Mouse (Mus musculus): ENCODE results near the gene Gdpd3. TPM values are rescaled to one million over a fixed set of nuclear protein-coding genes. Genes with fewer than 3 reads are reported as not detected.

Gdpd3 gene
- total RNA-seq, 2 experiments from 2014 or later = 3.7 to 4.2 TPM

DNA sequence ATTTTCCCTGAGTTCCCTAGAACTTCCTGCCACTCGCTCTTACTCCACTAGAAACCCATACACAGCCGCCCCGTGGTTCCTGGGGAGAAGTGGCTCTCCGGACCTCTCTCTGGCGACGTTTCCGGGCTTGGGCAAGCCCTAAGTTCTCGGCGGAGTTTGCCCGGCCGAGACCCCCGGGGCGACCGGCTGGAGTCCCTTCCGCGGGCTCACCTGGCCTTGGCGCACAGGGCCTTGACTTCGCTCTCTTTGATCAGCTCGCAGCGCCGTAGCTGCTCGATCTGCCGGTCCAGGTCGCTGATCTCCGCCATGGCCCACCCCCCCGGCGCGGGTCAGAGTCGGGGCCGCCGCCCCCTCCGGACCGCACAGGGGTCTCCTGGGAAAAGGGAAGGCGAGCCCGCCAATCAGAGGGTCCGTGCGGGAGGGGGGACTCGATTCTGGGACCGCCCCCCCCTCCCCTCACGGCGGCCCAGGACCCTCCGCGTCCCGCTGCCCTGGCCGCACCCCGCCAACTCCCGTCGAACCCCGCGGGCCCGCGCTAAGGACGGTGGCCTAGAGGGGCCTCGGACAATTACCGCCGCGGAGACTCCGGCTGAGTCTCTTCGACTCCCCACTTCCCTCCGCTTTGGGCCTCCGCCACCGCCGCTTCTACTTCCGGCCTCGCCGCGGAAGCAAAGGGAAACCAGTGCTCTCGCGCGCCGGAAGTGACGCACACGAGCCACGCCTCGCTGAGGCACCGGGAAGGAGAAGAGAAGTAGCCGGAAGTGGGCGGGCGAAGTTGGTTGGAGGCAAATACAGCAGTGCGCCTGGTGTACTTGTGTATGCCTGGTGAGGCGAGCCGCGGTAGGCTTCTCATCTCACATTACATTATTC lies 26.0 kb downstream of the Gdpd3 start, which contains the start of gene Ppp4c:
Gene Ppp4c (minus strand): TSS at position 646 of the 870 bp plus-strand sequence.
- DNase-seq = peak; percentile 98

DNA sequence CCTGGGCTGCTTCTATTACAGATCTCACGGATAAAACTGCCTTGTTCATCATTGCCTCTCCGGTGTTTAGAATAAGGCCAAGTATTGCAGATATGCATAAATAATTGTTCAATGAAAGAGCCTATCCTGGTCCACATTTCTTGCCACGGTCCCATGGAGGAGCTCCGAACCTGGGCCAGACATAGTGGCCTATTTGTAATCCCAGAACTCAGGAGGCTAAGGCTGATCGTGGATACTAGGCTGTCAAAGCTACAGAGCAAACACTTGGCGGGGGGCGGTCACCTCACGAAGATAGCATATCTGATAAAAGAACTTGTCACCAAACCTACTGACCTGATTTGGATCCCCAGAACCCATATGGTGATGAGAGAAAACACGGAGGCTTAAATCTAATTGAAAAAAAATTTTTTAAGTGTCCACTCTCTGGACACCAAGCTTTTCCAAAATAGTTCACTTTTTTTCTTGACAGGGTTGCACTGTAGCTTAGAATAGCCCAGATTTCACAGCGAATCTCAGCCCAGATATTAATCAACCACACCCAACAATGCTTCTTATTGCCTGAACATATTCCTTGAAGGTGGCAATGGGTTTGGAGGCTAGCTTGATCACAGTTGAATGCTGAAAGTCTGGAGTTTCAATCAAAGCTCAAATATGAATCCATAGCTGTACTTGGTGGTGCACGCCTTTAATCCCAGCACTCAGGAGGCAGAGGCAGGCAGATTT lies 26.7 kb downstream of the Gdpd3 start:
- no peak for DNase-seq

DNA sequence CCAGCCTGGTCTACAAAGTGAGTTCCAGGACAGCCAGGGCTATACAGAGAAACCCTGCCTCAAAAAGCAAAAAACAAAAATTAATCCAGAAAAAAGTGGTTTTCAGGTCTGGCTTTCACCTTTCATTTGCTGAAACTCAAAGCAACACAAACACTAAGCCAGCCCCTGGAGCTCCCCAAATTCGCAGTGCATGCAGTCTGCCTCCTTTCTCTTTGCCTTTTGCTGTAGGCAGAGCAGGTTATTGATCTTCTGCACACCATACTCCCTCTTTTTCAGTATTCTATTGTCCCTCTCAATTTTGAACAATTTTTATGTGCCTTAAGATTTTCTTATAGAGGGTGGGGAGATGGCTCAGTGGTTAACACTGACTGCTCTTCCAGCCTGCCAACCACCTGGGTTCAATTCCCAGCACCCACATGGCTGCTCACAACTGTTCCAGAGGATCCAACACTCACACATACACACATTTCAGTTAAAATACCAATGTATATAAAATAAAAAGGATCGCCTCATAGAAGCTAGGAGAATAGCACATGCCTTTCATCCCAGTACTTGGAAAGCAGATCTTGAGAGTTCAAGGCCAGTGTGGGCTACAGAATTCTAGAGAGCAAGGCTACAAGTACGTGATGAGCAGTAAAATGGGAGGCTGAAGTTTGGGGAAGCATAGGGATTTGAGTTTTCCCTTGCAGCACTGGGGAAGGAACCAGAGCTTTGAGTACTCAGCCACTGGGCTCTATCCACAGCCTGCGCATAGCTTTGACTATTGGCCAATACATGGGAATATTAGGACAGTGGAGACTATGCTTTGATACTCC lies 27.5 kb downstream of the Gdpd3 start:
- no peak for DNase-seq

DNA sequence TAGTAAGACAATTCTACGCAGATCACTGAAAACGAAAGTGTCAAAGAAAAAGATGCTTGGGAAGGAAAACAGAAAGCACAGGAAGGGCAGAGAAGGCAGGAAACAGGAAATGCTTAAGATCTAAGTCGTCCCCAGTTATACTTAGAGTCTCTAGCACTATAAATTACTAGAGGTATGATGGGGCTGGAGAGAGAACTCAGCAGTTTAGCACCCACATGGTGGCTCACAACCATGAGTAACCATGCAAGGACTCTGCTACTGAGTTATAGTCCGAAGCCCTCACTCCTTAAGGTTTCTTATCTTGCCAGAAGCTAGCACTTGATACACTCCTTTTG lies 28.1 kb downstream of the Gdpd3 start:
- DNase-seq = no peak

DNA sequence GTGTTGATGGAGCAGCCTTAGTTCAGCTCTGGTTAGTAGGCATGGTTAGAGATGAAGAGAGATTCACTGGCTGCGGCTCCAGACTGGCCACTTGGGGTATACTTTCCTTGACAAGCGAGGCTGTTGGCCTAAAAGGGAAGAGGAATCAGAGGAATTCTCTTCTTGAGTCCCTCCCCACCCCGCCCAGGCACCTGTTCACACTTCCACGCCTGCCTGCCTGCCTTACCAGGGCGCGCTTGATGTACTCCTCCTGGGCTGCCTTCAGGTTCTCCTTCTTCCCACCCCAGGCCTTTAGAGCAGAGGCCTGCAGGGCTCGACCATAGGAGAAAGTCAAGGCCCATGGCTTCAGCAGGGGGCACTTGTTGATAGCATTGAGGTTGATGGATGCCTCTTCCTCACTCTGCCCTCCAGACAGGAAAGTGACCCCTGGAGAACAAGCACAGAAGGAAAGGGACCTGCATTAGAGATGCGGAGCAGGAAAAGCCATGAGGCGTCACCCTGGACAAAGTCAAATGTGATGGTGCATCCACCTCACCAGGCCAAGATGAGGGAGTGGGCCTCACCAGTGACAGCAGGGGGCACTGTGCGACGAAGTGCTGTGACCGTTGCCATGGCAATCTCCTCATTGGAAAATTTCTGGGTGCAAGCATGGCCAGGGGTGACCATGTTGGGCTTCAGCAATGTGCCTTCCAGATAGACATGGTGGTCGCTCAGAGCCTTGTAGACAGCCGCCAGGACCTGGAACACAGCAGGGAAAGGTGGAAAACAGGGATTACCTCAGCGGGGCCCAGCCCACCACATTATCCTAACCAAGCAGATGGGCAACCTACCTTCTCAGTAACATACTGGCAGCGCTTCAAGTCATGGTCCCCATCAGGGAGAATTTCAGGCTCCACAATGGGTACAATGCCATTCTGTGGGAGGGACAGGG lies 29.5 kb downstream of the Gdpd3 start:
- no peak for DNase-seq

DNA sequence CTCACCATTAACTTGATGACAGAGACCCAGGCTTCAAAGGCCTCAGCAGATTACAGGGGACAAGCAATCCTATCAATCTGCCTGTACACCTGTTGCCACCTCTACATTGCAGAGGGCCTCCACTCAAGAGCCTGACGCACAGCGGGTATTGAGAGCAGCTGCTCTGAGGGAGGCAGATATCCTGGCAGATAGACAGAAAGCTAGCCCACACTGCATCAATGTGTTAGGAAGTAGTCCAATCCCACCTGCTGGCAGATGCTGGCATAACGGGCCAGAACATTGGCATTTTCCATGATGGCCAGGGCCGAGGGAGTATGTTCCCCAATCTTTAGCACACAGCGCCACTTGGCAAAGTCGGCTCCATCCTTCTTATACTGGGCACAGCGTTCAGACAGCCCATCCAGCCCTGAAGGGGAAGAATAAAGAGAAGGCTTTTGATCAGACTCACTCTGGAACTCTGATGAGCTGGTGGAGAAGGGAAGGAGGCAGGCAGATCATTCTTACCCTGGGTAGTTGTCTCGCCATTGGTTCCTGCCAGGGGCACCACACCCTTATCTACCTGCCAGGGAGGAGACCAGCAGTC lies 30.3 kb downstream of the Gdpd3 start:
- DNase-seq = peak; percentile 53

DNA sequence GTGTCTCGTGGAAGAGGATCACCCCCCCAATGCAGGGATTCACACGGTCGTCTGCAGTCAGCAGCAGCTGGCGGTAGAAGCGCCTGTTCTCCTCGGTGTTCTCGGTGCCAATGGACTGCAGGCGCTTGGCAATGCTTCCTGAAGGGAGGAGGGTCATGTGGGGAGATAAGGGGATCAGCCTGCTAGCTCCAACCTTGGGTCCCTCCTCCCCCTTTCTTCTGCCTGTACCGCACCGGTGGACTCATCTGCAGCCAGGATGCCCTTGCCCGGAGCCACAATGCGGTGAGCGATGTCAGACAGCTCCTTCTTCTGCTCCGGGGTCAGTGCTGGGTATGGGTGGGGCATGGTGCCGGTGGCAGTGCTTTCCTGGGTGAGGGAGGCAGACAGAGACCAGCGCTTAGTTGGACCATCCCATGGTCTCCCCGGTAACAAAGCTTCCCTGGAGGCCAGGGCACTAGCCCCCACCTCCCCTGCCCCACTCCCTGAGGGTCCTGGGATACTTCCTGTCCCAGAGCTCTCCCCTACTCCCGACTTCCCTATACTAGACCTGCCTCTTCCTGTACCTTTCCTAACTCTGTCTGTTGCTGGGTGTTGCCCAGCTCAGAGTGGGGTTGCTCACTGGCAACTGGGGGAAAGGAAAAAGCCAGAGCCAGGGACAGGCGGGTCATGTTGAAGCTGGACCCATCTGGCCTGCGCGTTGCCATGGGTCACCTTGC lies 31.4 kb downstream of the Gdpd3 start, which contains the start of gene Fam57b:
Gene Fam57b (plus strand): TSS at position 258 of the 716 bp plus-strand sequence.
- DNase-seq = peak; percentile 68

DNA sequence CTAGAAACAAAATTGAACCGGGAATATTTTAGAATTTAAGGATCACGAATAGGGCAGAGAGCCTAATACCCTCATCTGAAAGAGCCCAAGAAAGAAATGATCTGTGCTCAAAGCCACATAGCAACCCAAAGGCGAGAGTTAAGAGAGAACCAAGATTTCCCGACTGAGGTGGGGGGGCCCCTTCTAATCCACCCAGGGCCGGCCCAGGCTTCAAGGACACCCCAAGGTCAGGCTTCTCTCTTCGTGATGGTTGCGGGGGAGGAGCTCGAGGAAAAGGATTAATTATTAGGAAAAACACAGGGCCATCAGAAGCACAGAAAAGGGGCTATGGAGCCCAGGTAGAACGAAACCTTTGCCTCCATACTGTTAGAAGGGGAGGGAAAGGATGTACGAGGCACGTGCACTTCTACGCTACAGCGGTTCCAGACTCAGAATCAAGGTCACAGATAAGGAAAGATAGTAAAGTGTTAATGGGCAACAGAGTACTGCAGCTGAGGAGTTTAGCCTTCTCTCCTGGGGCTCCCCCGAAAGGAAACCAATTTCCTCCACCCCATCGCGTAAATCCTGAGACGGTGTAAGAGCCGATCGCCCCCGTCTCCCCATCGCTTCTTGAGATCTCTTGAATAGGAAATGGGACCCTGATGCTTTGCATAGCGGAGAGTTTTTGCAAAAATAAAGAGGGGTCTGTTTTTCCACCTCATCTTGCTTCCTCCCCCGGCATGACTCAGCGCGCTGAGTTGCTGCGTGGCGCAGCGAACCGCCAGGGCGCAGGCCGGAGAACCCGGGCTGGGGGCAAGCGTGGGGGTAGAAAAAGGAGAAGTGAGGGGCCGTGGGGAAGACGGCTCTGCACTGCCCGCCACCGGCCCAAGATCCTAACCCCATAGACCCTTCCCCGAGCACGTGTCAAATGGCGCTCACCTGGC lies 32.3 kb downstream of the Gdpd3 start:
- DNase-seq = peak; percentile 56

DNA sequence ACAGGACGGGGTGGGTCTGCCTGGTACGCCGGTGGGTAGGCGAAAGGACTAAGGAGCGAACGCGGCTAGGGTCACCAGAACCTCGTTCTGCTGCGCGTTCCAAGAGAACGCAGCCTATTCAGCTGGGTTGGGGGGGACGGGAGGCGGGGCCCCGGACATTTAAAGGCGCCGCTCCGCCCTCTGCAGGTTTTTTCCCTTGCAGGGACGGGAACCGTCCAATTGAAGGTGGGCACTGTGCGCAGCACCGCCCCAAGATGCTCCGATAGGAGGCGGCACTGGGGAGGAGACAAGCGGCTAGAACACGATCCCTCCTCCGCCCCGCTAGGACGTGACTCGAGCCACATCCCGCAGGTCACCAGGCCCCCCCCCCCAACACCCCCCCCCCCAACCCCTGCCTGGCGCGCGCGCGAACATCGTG lies 32.9 kb downstream of the Gdpd3 start:
- DNase-seq = peak; percentile 98

DNA sequence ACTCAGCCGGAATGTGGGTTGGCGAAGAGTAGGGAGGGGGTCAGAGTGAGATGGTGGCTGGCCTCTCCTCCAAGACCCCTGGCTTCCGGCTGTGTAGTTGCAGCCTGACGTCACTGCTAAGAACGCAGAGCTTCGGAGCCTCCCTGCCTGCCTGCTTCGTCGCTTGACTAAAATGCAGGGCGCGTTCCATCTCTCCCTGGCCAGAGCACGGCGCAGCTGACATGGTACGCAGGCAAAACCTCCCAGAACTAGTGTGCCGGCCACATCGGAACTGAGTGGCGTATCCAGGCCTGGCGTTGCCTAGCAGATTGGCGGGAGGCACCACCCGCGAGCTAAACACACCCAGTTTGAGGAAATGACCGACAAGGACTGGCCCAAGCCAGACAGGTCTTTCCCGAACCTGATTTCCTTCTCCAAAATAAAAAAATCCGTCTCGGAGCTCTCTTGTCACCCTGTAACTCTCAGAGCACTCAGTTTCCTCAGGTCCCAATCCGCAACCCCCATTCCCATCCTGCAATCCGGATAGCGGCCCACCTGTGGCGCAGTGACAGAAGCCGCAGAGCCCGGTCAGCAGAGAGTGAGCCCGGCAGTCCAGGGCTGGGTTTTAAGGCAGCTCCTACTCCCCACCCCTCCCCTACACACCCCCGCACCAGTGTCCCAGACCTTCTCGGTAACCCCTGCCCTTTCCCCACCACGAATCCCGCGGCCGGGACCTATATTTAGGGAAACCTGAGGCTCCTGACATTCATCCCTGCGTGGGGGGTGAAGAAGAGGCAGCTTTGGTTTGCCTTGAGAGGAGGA lies 33.5 kb downstream of the Gdpd3 start:
- DNase-seq = peak; percentile 49

DNA sequence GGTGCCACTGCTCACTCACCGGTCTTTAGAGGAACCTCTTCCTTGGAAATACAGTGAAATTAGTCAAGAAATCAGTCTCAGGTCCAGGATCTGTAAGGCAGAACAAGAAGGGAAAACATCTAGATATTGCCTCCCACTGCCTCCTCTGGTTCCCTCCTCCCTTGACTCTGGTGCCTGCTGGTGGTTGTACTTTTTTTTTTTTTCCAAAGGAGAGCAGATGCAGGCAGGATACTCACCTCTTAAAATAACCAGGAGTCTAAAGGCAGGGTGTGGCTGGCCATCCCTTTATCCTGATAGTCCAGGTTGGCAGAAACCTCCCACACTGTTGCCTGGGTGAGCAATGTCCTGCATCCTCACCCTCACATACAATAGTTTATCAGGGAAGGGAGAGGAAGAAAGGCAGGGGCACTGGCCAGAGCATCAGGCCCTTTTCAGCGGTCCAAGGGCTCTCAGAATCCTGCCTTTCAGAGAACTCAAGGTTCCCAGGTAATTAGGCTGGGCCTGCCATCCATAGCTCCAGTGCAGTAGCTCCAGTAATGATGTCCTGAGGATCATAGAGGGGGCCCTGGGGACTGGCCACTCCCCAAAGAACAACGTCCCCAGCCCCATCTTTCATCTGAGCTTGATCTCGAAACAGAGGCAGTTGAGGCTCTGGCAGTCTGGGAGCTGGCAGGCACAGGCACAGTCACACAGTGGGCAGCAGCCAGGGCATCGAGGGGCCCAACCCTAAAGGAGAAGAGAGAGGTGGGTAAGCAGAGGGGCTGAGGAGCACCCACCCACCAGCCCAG lies 34.3 kb downstream of the Gdpd3 start:
- DNase-seq = no peak

DNA sequence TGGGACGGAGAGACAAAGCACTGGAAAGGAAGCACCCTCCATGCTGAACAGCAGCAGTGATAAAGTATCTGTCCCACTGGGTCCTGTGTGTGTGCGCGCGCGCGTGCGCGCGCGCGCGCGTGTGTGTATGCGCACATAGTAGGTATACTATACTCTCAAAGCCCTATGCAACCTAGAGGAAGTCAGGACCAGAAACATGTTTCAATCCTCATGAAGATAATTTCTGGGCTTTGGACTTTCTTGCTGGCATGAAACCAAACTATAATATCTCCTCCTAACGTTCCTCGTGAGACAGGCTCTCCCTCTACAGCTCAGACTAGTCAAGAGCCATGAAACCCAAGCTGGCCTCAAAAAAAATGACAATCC lies 34.9 kb downstream of the Gdpd3 start:
- DNase-seq = no peak

DNA sequence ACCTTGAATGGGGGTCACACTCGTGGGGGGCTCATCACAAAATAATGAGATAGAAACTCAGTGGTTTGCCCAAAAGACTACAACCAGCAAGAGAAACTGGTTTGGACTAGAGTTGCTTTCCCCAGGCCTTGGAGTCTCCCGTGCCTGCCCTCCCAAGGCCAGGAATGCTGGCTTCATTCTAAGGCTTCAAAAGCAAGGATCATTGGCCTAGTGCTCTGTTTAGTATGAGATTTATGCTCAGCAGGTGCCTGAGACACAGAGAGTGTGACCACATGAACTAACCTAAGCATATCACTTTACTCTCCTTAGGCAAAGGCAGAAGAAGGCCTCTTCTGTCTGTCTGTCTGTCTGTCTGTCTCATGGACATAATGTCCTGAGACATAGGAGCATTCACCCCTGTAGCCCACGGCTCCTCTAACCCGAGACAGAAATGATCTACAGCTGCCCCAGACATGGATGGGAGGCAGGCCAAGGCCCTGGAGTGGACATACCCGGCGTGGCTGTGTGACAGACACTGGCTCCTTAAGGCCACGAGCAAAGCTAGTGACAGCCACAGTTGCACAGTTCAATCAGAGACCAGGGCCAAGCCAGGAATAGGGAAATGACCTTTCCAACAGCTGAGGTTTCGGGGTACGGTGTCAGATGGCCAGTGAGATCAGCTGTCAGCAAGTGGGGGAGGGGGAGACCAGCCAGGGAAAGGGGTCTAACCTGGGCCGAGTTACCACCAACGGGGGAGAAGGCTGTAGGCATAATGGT lies 36.2 kb downstream of the Gdpd3 start:
- DNase-seq = no peak

DNA sequence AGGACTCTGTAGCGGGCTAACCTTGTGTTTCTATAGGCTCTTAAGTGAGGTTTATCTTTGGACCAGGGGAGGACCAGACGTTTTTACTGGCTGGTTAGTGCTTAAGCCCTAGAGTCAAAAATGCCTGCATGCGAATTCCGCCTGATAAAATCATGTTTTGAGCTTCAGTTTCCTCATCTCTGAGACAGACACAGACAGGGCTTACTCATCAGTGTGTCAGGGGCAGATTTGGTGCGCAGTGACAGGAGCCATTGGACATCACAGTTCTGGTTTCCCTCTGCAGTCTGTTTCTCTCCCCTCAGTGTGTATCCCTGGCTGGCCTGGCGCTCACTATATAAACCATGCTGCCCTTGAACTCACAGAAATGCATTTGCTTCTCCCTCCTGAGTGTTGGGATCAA lies 37.0 kb downstream of the Gdpd3 start:
- no peak for DNase-seq

DNA sequence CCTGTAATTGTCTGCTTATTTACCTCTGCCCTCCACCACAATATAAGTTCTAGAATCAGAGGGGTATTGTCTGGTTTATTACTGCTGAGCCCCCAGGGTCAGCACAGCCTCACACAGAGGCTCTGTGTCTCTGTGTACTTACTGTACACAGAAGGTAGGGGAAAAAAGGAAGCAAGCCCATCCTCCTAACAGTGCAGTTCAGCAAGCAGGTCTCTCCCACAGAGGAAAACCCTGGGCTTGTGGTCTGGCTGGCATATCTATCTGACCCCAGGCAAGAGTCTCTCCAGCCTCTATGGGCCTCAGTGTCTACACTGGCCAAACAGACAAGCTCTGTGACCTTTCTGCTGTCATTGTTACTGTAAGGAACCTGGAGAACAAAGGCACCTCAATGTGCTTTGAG lies 37.6 kb downstream of the Gdpd3 start:
- no peak for DNase-seq

DNA sequence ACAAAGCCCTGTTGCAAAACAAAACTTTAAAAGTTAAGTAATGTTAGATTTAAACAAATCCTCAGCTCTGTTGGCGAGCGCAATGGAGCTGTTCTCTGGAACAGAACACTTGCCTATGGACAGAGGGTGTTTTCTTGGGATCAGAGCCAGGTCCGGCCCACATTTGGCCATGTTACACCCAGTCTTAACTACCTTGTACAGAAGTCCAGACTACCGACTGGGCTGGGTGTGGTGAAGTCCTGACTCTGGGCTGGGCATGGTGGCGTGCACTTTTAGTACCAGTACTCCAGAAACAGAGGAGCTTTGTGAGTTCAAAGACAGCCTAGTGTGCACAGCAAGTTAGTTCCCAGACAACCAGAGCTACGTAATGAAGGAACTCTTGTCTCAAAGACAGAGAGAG lies 40.8 kb downstream of the Gdpd3 start:
- DNase-seq = no peak

DNA sequence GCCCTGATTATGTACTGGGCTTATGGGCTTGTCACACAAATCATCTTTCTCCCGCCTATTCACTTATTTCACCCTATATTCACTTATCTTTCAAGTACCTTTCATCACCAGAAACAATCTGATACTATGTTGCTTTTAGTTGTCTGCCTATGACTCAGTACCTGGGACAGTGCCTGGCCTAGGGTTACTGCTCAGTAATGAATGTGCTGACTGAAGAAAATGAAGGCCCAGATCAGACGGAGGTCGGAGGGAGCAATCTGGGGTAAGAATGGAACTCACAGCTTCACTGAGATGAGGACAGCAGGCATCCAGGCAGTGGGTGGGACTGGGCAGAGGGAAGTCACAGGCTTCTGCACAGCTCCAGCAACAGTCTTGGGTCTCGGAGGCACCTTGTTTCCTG lies 41.3 kb downstream of the Gdpd3 start:
- DNase-seq = no peak
